Mouse (Mus musculus): Measurements from ENCODE around the gene Lipm. TPM values are rescaled to one million over a fixed set of nuclear protein-coding genes. Genes with fewer than 3 reads are reported as not detected.

Lipm gene
- polyA plus RNA-seq, 1 experiment from 2014 or later: not detected

DNA sequence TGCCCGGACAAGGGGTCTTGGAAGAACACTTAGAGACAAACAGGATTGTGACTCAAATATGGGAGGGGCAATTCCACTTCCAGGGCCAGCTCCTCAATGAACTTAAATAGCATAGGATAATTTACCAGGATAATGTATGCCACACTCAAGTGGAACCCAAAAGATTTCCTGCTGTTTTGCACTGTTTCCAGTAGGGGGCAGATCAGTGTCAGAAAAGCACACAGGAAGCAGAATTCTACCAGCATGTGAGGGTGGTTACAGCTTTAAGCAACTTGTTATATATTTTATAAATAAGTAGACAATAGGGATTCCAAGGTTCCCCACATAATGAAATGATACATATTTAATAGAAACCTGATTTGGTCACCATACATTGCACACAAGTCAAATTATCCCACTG, 51.2 kb downstream of the Lipm start:
- DNase-seq (ENCODE audit: low spot score): no peak

DNA sequence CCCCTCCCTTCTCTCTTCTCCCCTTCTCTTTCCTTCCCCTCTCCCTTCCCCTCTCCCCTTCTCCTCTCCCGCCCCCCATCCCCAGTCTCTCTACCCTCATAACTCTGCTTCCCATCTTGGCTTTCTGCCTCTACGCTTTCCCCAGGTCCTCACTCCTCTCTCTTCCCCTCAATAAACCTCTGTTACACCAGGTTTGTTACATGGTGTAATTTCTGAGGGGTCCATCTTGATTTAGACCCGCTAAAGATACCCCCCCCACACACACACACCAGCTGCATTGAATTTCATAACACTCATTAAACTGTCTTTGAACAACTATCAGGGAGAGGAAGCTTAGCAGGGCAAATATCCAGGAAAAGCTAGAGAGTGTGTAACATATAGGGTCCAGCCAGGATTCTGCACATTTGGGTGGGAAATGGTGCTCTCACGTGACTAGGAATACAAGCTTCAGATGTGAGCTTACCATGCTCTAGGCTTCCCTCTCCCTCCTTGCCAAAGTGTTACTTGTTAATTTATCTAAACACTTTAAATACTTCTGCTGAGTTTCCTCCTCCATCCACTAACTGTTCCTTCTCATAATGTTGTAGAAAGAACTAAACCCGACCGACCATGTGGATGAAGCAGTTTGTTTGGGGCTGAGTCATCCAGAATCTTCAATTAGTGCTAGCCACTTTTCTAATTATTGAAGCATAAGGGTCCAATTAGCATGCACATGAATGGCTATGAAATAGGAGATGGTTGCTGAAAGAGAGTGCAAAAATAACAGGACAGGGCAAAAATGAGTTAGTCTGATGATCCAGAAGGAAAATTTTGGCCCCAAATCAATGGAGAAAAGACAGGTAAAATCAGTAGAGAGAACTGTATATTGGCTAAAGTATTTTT, 52.8 kb downstream of the Lipm start:
- Histone ChIP-seq H3K27me3 (ENCODE audit: control insufficient read depth, insufficient read depth, low read length) (no peaks in the 10 kb centered on the region), H3K9ac (ENCODE audit: low read length) (no peak overlapping the region), H3K9me3 (ENCODE audit: control insufficient read depth, low read length) (no peaks in the 10 kb centered on the region), H3K36me3 (ENCODE audit: control insufficient read depth, insufficient read depth, low read length) (no peaks in the 10 kb centered on the region), H3K4me1 (ENCODE audit: control insufficient read depth, insufficient read depth, low read length) (no peaks in the 10 kb centered on the region), H3K4me3 (ENCODE audit: low read depth, low read length) (no peak overlapping the region), H3K27ac (ENCODE audit: low read depth, low read length) (no peak overlapping the region), H3K4me2 (ENCODE audit: low read depth) (no peak overlapping the region)
- DNase-seq (ENCODE audit: low spot score): no peak
- 86% methylated on average over 6 of the region's 6 CpGs for WGBS
- ATAC-seq (ENCODE audit: insufficient read depth, low FRiP score, low TSS enrichment): no peak

More for the DNA sequence above, 51.2 kb downstream of the Lipm start:
- H3K9ac ChIP-seq (ENCODE audit: low read length): no peak overlapping the region
- H3K4me3 ChIP-seq (ENCODE audit: low read depth, low read length): no peak overlapping the region
- H3K4me1 ChIP-seq (ENCODE audit: control insufficient read depth, insufficient read depth, low read length): no peaks in the 10 kb centered on the region
- no peaks in the 10 kb centered on the region for H3K36me3 ChIP-seq (ENCODE audit: control insufficient read depth, insufficient read depth, low read length)
- no peak overlapping the region for H3K4me2 ChIP-seq (ENCODE audit: low read depth)
- no peak overlapping the region for H3K27ac ChIP-seq (ENCODE audit: low read depth, low read length)
- no peak for ATAC-seq (ENCODE audit: insufficient read depth, low FRiP score, low TSS enrichment)
- no peaks in the 10 kb centered on the region for H3K27me3 ChIP-seq (ENCODE audit: control insufficient read depth, insufficient read depth, low read length)
- no peaks in the 10 kb centered on the region for H3K9me3 ChIP-seq (ENCODE audit: control insufficient read depth, low read length)
- WGBS: 78% methylated on average over 1 of the region's 1 CpGs

DNA sequence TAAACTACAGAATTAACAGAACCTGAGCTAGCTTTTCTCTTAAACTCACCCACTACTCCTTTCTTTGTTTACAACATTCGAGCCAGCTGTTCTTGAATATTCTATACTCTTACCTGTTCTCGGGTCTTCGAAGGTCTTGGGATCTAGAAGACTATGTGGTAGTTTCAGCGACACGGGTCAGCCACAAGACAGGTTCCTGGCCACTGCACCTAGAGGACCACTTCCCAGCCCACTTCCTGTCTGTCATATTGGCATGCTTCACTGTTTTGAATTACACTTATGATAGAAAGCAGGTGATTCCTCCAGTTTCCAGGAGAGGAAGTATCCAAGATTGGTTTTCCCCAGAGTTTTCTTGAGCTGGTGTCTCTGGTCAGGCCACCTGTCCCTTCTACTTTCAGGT, 62.0 kb downstream of the Lipm start:
- WGBS: 88% methylated on average over 5 of the region's 5 CpGs

DNA sequence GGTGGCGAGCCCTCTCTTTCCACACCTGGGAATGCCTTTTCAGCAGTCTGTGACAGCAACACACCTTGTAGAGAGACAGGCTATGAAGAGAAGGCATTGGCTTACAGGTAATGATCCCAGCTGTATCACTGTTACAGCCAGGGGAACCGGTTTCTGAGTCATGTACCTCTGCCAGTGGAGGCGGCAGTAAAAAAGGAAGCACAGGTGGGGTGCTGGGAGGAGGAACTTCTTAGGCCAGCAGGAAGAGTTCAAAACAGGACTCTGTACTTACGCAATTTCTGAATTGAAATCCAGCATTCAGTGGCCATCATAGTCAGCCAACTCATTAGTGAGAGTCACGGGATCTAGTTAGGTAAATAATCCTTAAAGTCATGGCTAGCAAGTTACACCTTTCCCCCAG, 65.2 kb downstream of the Lipm start, which contains the start of gene Ankrd22:
Gene Ankrd22 (minus strand): TSS at position 163 of the 400 bp plus-strand sequence.
- Histone ChIP-seq H3K9me3 (ENCODE audit: control insufficient read depth, low read length) (no peaks in the 10 kb centered on the region), H3K27ac (ENCODE audit: low read depth, low read length) (no peak within 1 kb of the TSS), H3K4me3 (ENCODE audit: low read depth, low read length) (no peak within 1 kb of the TSS), H3K4me2 (ENCODE audit: low read depth) (no peak within 1 kb of the TSS), H3K27me3 (ENCODE audit: control insufficient read depth, insufficient read depth, low read length) (no peaks in the 10 kb centered on the region), H3K4me1 (ENCODE audit: control insufficient read depth, insufficient read depth, low read length) (no peaks in the 10 kb centered on the region), H3K36me3 (ENCODE audit: control insufficient read depth, insufficient read depth, low read length) (no peaks in the 10 kb centered on the region), H3K9ac (ENCODE audit: low read length) (no peak within 1 kb of the TSS)
- no peak for DNase-seq (ENCODE audit: low spot score)
- 75% methylated on average over 5 of the region's 5 CpGs for WGBS
- no peak for ATAC-seq (ENCODE audit: insufficient read depth, low FRiP score, low TSS enrichment)

More for the DNA sequence above, 62.0 kb downstream of the Lipm start:
- Histone ChIP-seq H3K4me1 (ENCODE audit: control insufficient read depth, insufficient read depth, low read length) (no peaks in the 10 kb centered on the region), H3K4me2 (ENCODE audit: low read depth) (no peak overlapping the region), H3K36me3 (ENCODE audit: control insufficient read depth, insufficient read depth, low read length) (no peaks in the 10 kb centered on the region), H3K27ac (ENCODE audit: low read depth, low read length) (no peak overlapping the region), H3K27me3 (ENCODE audit: control insufficient read depth, insufficient read depth, low read length) (no peaks in the 10 kb centered on the region), H3K9ac (ENCODE audit: low read length) (no peak overlapping the region), H3K4me3 (ENCODE audit: low read depth, low read length) (no peak overlapping the region), H3K9me3 (ENCODE audit: control insufficient read depth, low read length) (no peaks in the 10 kb centered on the region)
- DNase-seq (ENCODE audit: low spot score) (no peak), ATAC-seq (ENCODE audit: insufficient read depth, low FRiP score, low TSS enrichment) (no peak)

DNA sequence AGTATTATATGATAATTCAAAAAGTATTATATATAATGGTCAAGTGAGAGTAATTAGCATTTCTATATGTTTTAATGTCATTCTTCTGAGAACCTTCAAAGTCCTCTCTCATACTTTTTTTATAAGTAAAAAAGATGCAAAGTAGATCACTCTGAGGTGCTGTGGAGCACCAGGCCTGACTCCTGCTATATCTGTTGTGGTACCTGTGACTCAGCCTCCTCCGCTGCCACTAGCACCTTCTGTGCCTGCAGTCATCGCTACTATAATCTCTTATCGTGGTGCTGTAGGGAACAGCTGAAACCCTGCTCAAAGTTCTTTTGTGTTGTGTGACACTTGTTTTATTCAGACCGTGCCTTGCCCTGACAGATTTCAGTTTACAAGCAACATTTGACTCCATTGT, 65.7 kb downstream of the Lipm start:
- Histone ChIP-seq H3K4me2 (ENCODE audit: low read depth) (no peak overlapping the region), H3K4me1 (ENCODE audit: control insufficient read depth, insufficient read depth, low read length) (no peaks in the 10 kb centered on the region), H3K9ac (ENCODE audit: low read length) (no peak overlapping the region), H3K9me3 (ENCODE audit: control insufficient read depth, low read length) (no peaks in the 10 kb centered on the region), H3K4me3 (ENCODE audit: low read depth, low read length) (no peak overlapping the region), H3K27ac (ENCODE audit: low read depth, low read length) (no peak overlapping the region), H3K36me3 (ENCODE audit: control insufficient read depth, insufficient read depth, low read length) (no peaks in the 10 kb centered on the region), H3K27me3 (ENCODE audit: control insufficient read depth, insufficient read depth, low read length) (no peaks in the 10 kb centered on the region)
- no peak for ATAC-seq (ENCODE audit: insufficient read depth, low FRiP score, low TSS enrichment)
- 80% methylated on average over 4 of the region's 4 CpGs for WGBS
- DNase-seq (ENCODE audit: low spot score): no peak

DNA sequence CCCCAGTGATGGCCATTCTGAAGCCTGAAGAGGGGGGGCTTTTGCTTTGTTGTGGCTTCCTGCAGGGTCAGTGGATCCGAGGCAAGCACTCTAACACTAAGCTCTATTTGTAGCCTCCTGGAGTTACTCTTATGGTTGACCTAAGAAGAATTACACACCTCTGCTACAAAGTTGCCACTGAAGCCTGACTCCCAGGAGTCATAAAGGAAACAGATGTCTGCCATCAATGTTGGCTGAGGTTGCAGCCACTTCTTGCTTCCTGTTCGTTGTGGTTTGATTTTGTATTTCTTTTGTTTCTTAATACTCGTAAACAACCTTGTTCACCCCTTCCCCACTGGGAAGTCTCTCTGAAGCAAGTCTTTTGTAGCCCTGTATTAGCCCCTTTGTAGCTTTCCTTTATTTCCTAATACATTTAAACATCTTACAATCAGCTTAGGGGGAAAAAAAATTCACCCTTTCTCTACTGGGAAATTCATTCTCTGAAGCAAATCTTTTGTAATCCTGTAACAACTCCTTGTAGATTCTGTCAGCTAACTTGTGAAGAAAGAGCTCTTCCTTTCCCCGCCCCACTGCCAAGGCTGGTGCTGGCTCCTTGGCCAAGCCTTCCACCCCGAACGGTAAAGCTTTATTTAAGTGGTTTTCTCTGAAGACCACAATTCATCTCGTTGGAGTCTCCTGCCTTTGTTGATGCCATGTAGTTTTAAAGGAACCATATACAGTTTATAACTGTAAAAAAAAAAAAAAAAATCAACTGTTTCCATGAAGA, 67.3 kb downstream of the Lipm start:
- 42% methylated on average over 7 of the region's 7 CpGs for WGBS
- H3K27me3 ChIP-seq (ENCODE audit: control insufficient read depth, insufficient read depth, low read length): no peaks in the 10 kb centered on the region
- H3K4me1 ChIP-seq (ENCODE audit: control insufficient read depth, insufficient read depth, low read length): no peaks in the 10 kb centered on the region
- H3K36me3 ChIP-seq (ENCODE audit: control insufficient read depth, insufficient read depth, low read length): no peaks in the 10 kb centered on the region
- no peak overlapping the region for H3K4me2 ChIP-seq (ENCODE audit: low read depth)
- no peak for ATAC-seq (ENCODE audit: insufficient read depth, low FRiP score, low TSS enrichment)
- no peak for DNase-seq (ENCODE audit: low spot score)
- no peak overlapping the region for H3K9ac ChIP-seq (ENCODE audit: low read length)
- H3K27ac ChIP-seq (ENCODE audit: low read depth, low read length): no peak overlapping the region
- H3K9me3 ChIP-seq (ENCODE audit: control insufficient read depth, low read length): no peaks in the 10 kb centered on the region
- no peak overlapping the region for H3K4me3 ChIP-seq (ENCODE audit: low read depth, low read length)

DNA sequence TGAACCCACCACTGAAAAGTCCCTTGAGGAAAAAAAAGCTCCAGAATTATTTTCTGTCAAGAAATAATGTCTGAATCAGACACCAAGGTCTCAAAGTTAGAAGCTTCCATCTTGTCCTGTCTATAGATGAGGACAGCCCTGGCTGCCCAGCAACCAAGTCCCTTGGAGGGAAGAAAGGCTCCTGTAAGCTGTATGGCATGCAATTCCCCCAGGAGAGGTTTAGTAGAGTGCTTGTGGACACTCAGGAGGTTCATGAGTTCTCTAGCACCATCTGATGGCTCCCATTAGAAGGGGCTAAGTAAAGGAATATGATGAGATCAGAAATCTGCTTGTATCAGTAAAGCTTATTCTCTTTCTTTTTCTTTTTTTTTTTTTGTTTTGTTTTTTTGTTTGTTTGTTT, 68.4 kb downstream of the Lipm start:
- no peaks in the 10 kb centered on the region for H3K27me3 ChIP-seq (ENCODE audit: control insufficient read depth, insufficient read depth, low read length)

DNA sequence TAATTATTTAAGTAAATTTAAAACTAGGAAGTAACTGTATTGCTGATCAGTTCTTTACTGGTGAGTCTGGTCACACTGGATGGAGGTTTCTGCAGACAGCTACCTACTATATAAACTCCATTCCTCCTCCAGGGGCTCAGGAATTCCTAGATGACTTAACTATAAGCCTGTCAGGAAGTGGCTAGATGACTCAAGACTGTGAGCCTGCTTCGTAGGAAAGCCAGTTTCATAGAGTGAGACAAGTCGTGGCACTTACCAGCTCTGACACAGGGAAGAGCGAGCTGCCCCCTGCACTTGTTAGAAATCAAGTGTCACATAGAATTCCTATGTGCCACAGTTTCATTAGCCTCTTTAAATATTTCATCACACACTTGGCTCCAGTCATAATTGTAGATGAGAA, 70.4 kb downstream of the Lipm start:
- WGBS: 82% methylated on average over 3 of the region's 3 CpGs
- Histone ChIP-seq H3K27me3 (ENCODE audit: control insufficient read depth, insufficient read depth, low read length) (no peaks in the 10 kb centered on the region), H3K4me3 (ENCODE audit: low read depth, low read length) (no peak overlapping the region), H3K9ac (ENCODE audit: low read length) (no peak overlapping the region), H3K9me3 (ENCODE audit: control insufficient read depth, low read length) (no peaks in the 10 kb centered on the region), H3K27ac (ENCODE audit: low read depth, low read length) (no peak overlapping the region), H3K36me3 (ENCODE audit: control insufficient read depth, insufficient read depth, low read length) (no peaks in the 10 kb centered on the region), H3K4me2 (ENCODE audit: low read depth) (no peak overlapping the region), H3K4me1 (ENCODE audit: control insufficient read depth, insufficient read depth, low read length) (no peaks in the 10 kb centered on the region)
- no peak for ATAC-seq (ENCODE audit: insufficient read depth, low FRiP score, low TSS enrichment)
- no peak for DNase-seq (ENCODE audit: low spot score)

More for the DNA sequence above, 68.4 kb downstream of the Lipm start:
- Histone ChIP-seq H3K36me3 (ENCODE audit: control insufficient read depth, insufficient read depth, low read length) (no peaks in the 10 kb centered on the region), H3K9me3 (ENCODE audit: control insufficient read depth, low read length) (no peaks in the 10 kb centered on the region), H3K4me2 (ENCODE audit: low read depth) (no peak overlapping the region), H3K4me1 (ENCODE audit: control insufficient read depth, insufficient read depth, low read length) (no peaks in the 10 kb centered on the region), H3K9ac (ENCODE audit: low read length) (no peak overlapping the region), H3K27ac (ENCODE audit: low read depth, low read length) (no peak overlapping the region), H3K4me3 (ENCODE audit: low read depth, low read length) (no peak overlapping the region)
- ATAC-seq (ENCODE audit: insufficient read depth, low FRiP score, low TSS enrichment) (no peak), DNase-seq (ENCODE audit: low spot score) (no peak)
